Mouse (Mus musculus): Measurements from ENCODE around the gene Adam11. TPM values are rescaled to one million over a fixed set of nuclear protein-coding genes. Genes with fewer than 3 reads are reported as not detected.
A peak's percentile ranks its signal among the peaks of the same experiment; 100 is the strongest.

The Adam11 gene
- polyA plus RNA-seq, 1 experiment from 2014 or later, result 7.7 TPM

- Histone ChIP-seq H3K9ac (ENCODE audit: low read depth, low read length) (no peak overlapping the region), H3K4me1 (replicated peaks; ENCODE audit: insufficient read depth, low read length) (no peaks in the 10 kb centered on the region), H3K9me3 (replicated peaks; ENCODE audit: low read length) (no peaks in the 10 kb centered on the region), H3K4me2 (ENCODE audit: low read length) (no peak overlapping the region), H3K27ac (no peak overlapping the region), H3K4me3 (replicated peaks; ENCODE audit: low read depth, low read length) (no peak overlapping the region), H3K36me3 (ENCODE audit: insufficient read depth, low read length) (no peaks in the 10 kb centered on the region), H3K27me3 (ENCODE audit: insufficient read depth, low read length) (no peaks in the 10 kb centered on the region)
- WGBS, result 68% methylated on average over 4 of the region's 4 CpGs
- no peak for ATAC-seq (replicated peaks; ENCODE audit: low FRiP score, low read depth)
- no peak for TF ChIP-seq CTCF (IDR thresholded peaks at IDR 0.05; ENCODE audit: low read depth)
- no peak for DNase-seq (ENCODE audit: low spot score)
Measured at GRCm38 (mm10) chr11:102748381-102748780, 12.9 kb upstream of the Adam11 start.

- Histone ChIP-seq H3K36me3 (ENCODE audit: insufficient read depth, low read length) (no peaks in the 10 kb centered on the region), H3K27me3 (ENCODE audit: insufficient read depth, low read length) (no peaks in the 10 kb centered on the region), H3K4me3 (replicated peaks; ENCODE audit: low read depth, low read length) (no peak overlapping the region), H3K4me2 (ENCODE audit: low read length) (no peak overlapping the region), H3K9ac (ENCODE audit: low read depth, low read length) (no peak overlapping the region), H3K9me3 (replicated peaks; ENCODE audit: low read length) (no peaks in the 10 kb centered on the region), H3K27ac (no peak overlapping the region), H3K4me1 (replicated peaks; ENCODE audit: insufficient read depth, low read length) (no peaks in the 10 kb centered on the region)
- WGBS, result 78% methylated on average over 2 of the region's 2 CpGs
- TF ChIP-seq CTCF (IDR thresholded peaks at IDR 0.05; ENCODE audit: low read depth), result no peak
- DNase-seq (ENCODE audit: low spot score) (no peak), ATAC-seq (replicated peaks; ENCODE audit: low FRiP score, low read depth) (no peak)
Measured at GRCm38 (mm10) chr11:102749712-102750111, 11.5 kb upstream of the Adam11 start.

GRCm38 (mm10) chr11:102752896-102753590 is 8.2 kb upstream of the Adam11 start:
- Histone ChIP-seq H3K4me2 (ENCODE audit: low read length) (no peak overlapping the region), H3K4me3 (replicated peaks; ENCODE audit: low read depth, low read length) (no peak overlapping the region), H3K9ac (ENCODE audit: low read depth, low read length) (no peak overlapping the region), H3K27me3 (ENCODE audit: insufficient read depth, low read length) (no peaks in the 10 kb centered on the region), H3K27ac (no peak overlapping the region), H3K9me3 (replicated peaks; ENCODE audit: low read length) (no peaks in the 10 kb centered on the region), H3K36me3 (ENCODE audit: insufficient read depth, low read length) (no peaks in the 10 kb centered on the region), H3K4me1 (replicated peaks; ENCODE audit: insufficient read depth, low read length) (no peaks in the 10 kb centered on the region)
- ATAC-seq (replicated peaks; ENCODE audit: low FRiP score, low read depth) (no peak), DNase-seq (ENCODE audit: low spot score) (no peak)
- TF ChIP-seq CTCF (IDR thresholded peaks at IDR 0.05; ENCODE audit: low read depth), result no peak
- 67% methylated on average over 13 of the region's 13 CpGs for WGBS

- no peaks in the 10 kb centered on the region for H3K9me3 ChIP-seq (replicated peaks; ENCODE audit: low read length)
- H3K27me3 ChIP-seq (ENCODE audit: insufficient read depth, low read length), result no peaks in the 10 kb centered on the region
- H3K4me1 ChIP-seq (replicated peaks; ENCODE audit: insufficient read depth, low read length), result no peaks in the 10 kb centered on the region
- no peak overlapping the region for H3K27ac ChIP-seq
- ATAC-seq (replicated peaks; ENCODE audit: low FRiP score, low read depth) (0 out of 2 replicates have a peak, but pooled peaks have one; percentile 33), DNase-seq (ENCODE audit: low spot score) (no peak)
- H3K4me2 ChIP-seq (ENCODE audit: low read length), result peak overlapping the region; percentile 37
- no peaks in the 10 kb centered on the region for H3K36me3 ChIP-seq (ENCODE audit: insufficient read depth, low read length)
- peak overlapping the region; percentile 32 for H3K9ac ChIP-seq (ENCODE audit: low read depth, low read length)
- no peak for TF ChIP-seq CTCF (IDR thresholded peaks at IDR 0.05; ENCODE audit: low read depth)
- no peak overlapping the region for H3K4me3 ChIP-seq (replicated peaks; ENCODE audit: low read depth, low read length)
- WGBS, result 44% methylated on average over 17 of the region's 18 CpGs
Measured at GRCm38 (mm10) chr11:102753591-102754324, 7.5 kb upstream of the Adam11 start.

GRCm38 (mm10) chr11:102754416-102754815 is 6.8 kb upstream of the Adam11 start:
- Histone ChIP-seq H3K4me1 (replicated peaks; ENCODE audit: insufficient read depth, low read length) (no peaks in the 10 kb centered on the region), H3K9me3 (replicated peaks; ENCODE audit: low read length) (no peaks in the 10 kb centered on the region), H3K4me2 (ENCODE audit: low read length) (peak overlapping the region; percentile 37), H3K27me3 (ENCODE audit: insufficient read depth, low read length) (no peaks in the 10 kb centered on the region), H3K36me3 (ENCODE audit: insufficient read depth, low read length) (no peaks in the 10 kb centered on the region), H3K4me3 (replicated peaks; ENCODE audit: low read depth, low read length) (no peak overlapping the region), H3K9ac (ENCODE audit: low read depth, low read length) (peak overlapping the region; percentile 32), H3K27ac (no peak overlapping the region)
- WGBS, result 34% methylated on average over 4 of the region's 4 CpGs
- ATAC-seq (replicated peaks; ENCODE audit: low FRiP score, low read depth), result no peak
- no peak for TF ChIP-seq CTCF (IDR thresholded peaks at IDR 0.05; ENCODE audit: low read depth)
- DNase-seq (ENCODE audit: low spot score), result no peak

- Histone ChIP-seq H3K4me2 (ENCODE audit: low read length) (no peak overlapping the region), H3K27me3 (ENCODE audit: insufficient read depth, low read length) (no peaks in the 10 kb centered on the region), H3K27ac (no peak overlapping the region), H3K4me1 (replicated peaks; ENCODE audit: insufficient read depth, low read length) (no peaks in the 10 kb centered on the region), H3K9me3 (replicated peaks; ENCODE audit: low read length) (no peaks in the 10 kb centered on the region), H3K9ac (ENCODE audit: low read depth, low read length) (no peak overlapping the region), H3K4me3 (replicated peaks; ENCODE audit: low read depth, low read length) (no peak overlapping the region), H3K36me3 (ENCODE audit: insufficient read depth, low read length) (no peaks in the 10 kb centered on the region)
- TF ChIP-seq CTCF (IDR thresholded peaks at IDR 0.05; ENCODE audit: low read depth), result no peak
- ATAC-seq (replicated peaks; ENCODE audit: low FRiP score, low read depth) (no peak), DNase-seq (ENCODE audit: low spot score) (no peak)
- WGBS, result 77% methylated on average over 7 of the region's 7 CpGs
Measured at GRCm38 (mm10) chr11:102755391-102755790, 5.8 kb upstream of the Adam11 start.

All from kidney, postnatal 0 days (tissue).